Mouse (Mus musculus): ENCODE results near the gene Asah2. TPM values are rescaled to one million over a fixed set of nuclear protein-coding genes. Genes with fewer than 3 reads are reported as not detected.

The Asah2 gene
- polyA plus RNA-seq, 1 experiment from 2014 or later = 3.3 TPM

- no peak for ATAC-seq (ENCODE audit: insufficient number of reproducible peaks, insufficient read depth, low FRiP score, low read depth)
- Histone ChIP-seq H3K4me1 (ENCODE audit: control insufficient read depth in 2 of 2, insufficient read depth in 2 of 2, low read length in 2 of 2) (peaks cover 2 to 19% of the 10 kb centered on the region in 2 experiments; a peak in 3 of 4 replicates), H3K9ac (ENCODE audit: low read length) (no peak overlapping the region), H3K4me3 (ENCODE audit: control insufficient read depth in 1 of 2, insufficient read depth in 1 of 2, low read depth in 1 of 2, low read length in 2 of 2) (no peak overlapping the region), H3K9me3 (ENCODE audit: control insufficient read depth, low read length) (no peaks in the 10 kb centered on the region), H3K36me3 (ENCODE audit: control insufficient read depth, insufficient read depth, low read length) (no peaks in the 10 kb centered on the region), H3K4me2 (ENCODE audit: low read length) (no peak overlapping the region), H3K27ac (replicated peaks in 1 of 2; ENCODE audit: control insufficient read depth in 1 of 2, insufficient read depth in 1 of 2, low read depth in 2 of 2, low read length in 2 of 2) (no peak overlapping the region), H3K27me3 (ENCODE audit: control insufficient read depth, insufficient read depth, low read length) (no peaks in the 10 kb centered on the region)
- WGBS = 71% methylated on average over 2 of the region's 2 CpGs
These were observed 37.7 kb downstream of the Asah2 start for GRCm38 (mm10) chr19:32070340-32070739.

- Histone ChIP-seq H3K4me3 (ENCODE audit: control insufficient read depth in 1 of 2, insufficient read depth in 1 of 2, low read depth in 1 of 2, low read length in 2 of 2) (no peak overlapping the region), H3K4me1 (ENCODE audit: control insufficient read depth in 2 of 2, insufficient read depth in 2 of 2, low read length in 2 of 2) (peaks cover 2 to 19% of the 10 kb centered on the region in 2 experiments; a peak in 3 of 4 replicates), H3K4me2 (ENCODE audit: low read length) (no peak overlapping the region), H3K9me3 (ENCODE audit: control insufficient read depth, low read length) (no peaks in the 10 kb centered on the region), H3K36me3 (ENCODE audit: control insufficient read depth, insufficient read depth, low read length) (no peaks in the 10 kb centered on the region), H3K27ac (replicated peaks in 1 of 2; ENCODE audit: control insufficient read depth in 1 of 2, insufficient read depth in 1 of 2, low read depth in 2 of 2, low read length in 2 of 2) (0 out of 4 replicates have a peak overlapping the region, but pooled peaks of 1 of the 2 experiments have one; percentile 12), H3K27me3 (ENCODE audit: control insufficient read depth, insufficient read depth, low read length) (no peaks in the 10 kb centered on the region), H3K9ac (ENCODE audit: low read length) (no peak overlapping the region)
- no peak for ATAC-seq (ENCODE audit: insufficient number of reproducible peaks, insufficient read depth, low FRiP score, low read depth)
- WGBS = 20% methylated on average over 2 of the region's 2 CpGs
These were observed 38.4 kb downstream of the Asah2 start for GRCm38 (mm10) chr19:32069598-32069997.

- no peak overlapping the region for H3K27ac ChIP-seq (replicated peaks in 1 of 2; ENCODE audit: control insufficient read depth in 1 of 2, insufficient read depth in 1 of 2, low read depth in 2 of 2, low read length in 2 of 2)
- peaks cover 2 to 24% of the 10 kb centered on the region in 2 experiments; a peak in 3 of 4 replicates for H3K4me1 ChIP-seq (ENCODE audit: control insufficient read depth in 2 of 2, insufficient read depth in 2 of 2, low read length in 2 of 2)
These were observed 40.3 kb downstream of the Asah2 start for GRCm38 (mm10) chr19:32067669-32068068.

GRCm38 (mm10) chr19:32061294-32061693 lies 46.7 kb downstream of the Asah2 start:
- 79% methylated on average over 1 of the region's 1 CpGs for WGBS
- no peak overlapping the region for H3K4me3 ChIP-seq (ENCODE audit: control insufficient read depth in 1 of 2, insufficient read depth in 1 of 2, low read depth in 1 of 2, low read length in 2 of 2)
- ATAC-seq (ENCODE audit: insufficient number of reproducible peaks, insufficient read depth, low FRiP score, low read depth) = no peak
- no peaks in the 10 kb centered on the region for H3K9me3 ChIP-seq (ENCODE audit: control insufficient read depth, low read length)
- no peak overlapping the region for H3K9ac ChIP-seq (ENCODE audit: low read length)
- peaks cover 1 to 15% of the 10 kb centered on the region in 2 experiments; a peak in 3 of 4 replicates for H3K4me1 ChIP-seq (ENCODE audit: control insufficient read depth in 2 of 2, insufficient read depth in 2 of 2, low read length in 2 of 2)
- H3K27me3 ChIP-seq (ENCODE audit: control insufficient read depth, insufficient read depth, low read length) = no peaks in the 10 kb centered on the region
- no peak overlapping the region for H3K4me2 ChIP-seq (ENCODE audit: low read length)
- H3K27ac ChIP-seq (replicated peaks in 1 of 2; ENCODE audit: control insufficient read depth in 1 of 2, insufficient read depth in 1 of 2, low read depth in 2 of 2, low read length in 2 of 2) = no peak overlapping the region
- H3K36me3 ChIP-seq (ENCODE audit: control insufficient read depth, insufficient read depth, low read length) = 0 out of 2 replicates have a peak, but pooled peaks cover 3% of the 10 kb centered on the region

More at GRCm38 (mm10) chr19:32067669-32068068, 40.3 kb downstream of the Asah2 start:
- Histone ChIP-seq H3K9me3 (ENCODE audit: control insufficient read depth, low read length) (no peaks in the 10 kb centered on the region), H3K9ac (ENCODE audit: low read length) (no peak overlapping the region), H3K36me3 (ENCODE audit: control insufficient read depth, insufficient read depth, low read length) (no peaks in the 10 kb centered on the region), H3K4me3 (ENCODE audit: control insufficient read depth in 1 of 2, insufficient read depth in 1 of 2, low read depth in 1 of 2, low read length in 2 of 2) (no peak overlapping the region), H3K27me3 (ENCODE audit: control insufficient read depth, insufficient read depth, low read length) (no peaks in the 10 kb centered on the region), H3K4me2 (ENCODE audit: low read length) (no peak overlapping the region)
- ATAC-seq (ENCODE audit: insufficient number of reproducible peaks, insufficient read depth, low FRiP score, low read depth) = no peak
- 77% methylated on average over 4 of the region's 4 CpGs for WGBS

- H3K4me3 ChIP-seq (ENCODE audit: control insufficient read depth in 1 of 2, insufficient read depth in 1 of 2, low read depth in 1 of 2, low read length in 2 of 2) = no peak overlapping the region
- no peak overlapping the region for H3K27ac ChIP-seq (replicated peaks in 1 of 2; ENCODE audit: control insufficient read depth in 1 of 2, insufficient read depth in 1 of 2, low read depth in 2 of 2, low read length in 2 of 2)
- ATAC-seq (ENCODE audit: insufficient number of reproducible peaks, insufficient read depth, low FRiP score, low read depth) = no peak
- H3K4me2 ChIP-seq (ENCODE audit: low read length) = no peak overlapping the region
- H3K9me3 ChIP-seq (ENCODE audit: control insufficient read depth, low read length) = no peaks in the 10 kb centered on the region
- 64% methylated on average over 1 of the region's 1 CpGs for WGBS
- no peaks in the 10 kb centered on the region for H3K4me1 ChIP-seq (ENCODE audit: control insufficient read depth in 2 of 2, insufficient read depth in 2 of 2, low read length in 2 of 2)
- H3K9ac ChIP-seq (ENCODE audit: low read length) = no peak overlapping the region
- 0 out of 2 replicates have a peak, but pooled peaks cover 9% of the 10 kb centered on the region for H3K36me3 ChIP-seq (ENCODE audit: control insufficient read depth, insufficient read depth, low read length)
- H3K27me3 ChIP-seq (ENCODE audit: control insufficient read depth, insufficient read depth, low read length) = no peaks in the 10 kb centered on the region
These were observed 51.8 kb downstream of the Asah2 start for GRCm38 (mm10) chr19:32056252-32056651.

- no peak overlapping the region for H3K4me3 ChIP-seq (ENCODE audit: control insufficient read depth in 1 of 2, insufficient read depth in 1 of 2, low read depth in 1 of 2, low read length in 2 of 2)
- no peak overlapping the region for H3K27ac ChIP-seq (replicated peaks in 1 of 2; ENCODE audit: control insufficient read depth in 1 of 2, insufficient read depth in 1 of 2, low read depth in 2 of 2, low read length in 2 of 2)
- 62% methylated on average over 1 of the region's 1 CpGs for WGBS
- H3K27me3 ChIP-seq (ENCODE audit: control insufficient read depth, insufficient read depth, low read length) = no peaks in the 10 kb centered on the region
- no peak overlapping the region for H3K4me2 ChIP-seq (ENCODE audit: low read length)
- no peaks in the 10 kb centered on the region for H3K9me3 ChIP-seq (ENCODE audit: control insufficient read depth, low read length)
- no peak overlapping the region for H3K9ac ChIP-seq (ENCODE audit: low read length)
- no peaks in the 10 kb centered on the region for H3K4me1 ChIP-seq (ENCODE audit: control insufficient read depth in 2 of 2, insufficient read depth in 2 of 2, low read length in 2 of 2)
- 0 out of 2 replicates have a peak, but pooled peaks cover 9% of the 10 kb centered on the region for H3K36me3 ChIP-seq (ENCODE audit: control insufficient read depth, insufficient read depth, low read length)
- no peak for ATAC-seq (ENCODE audit: insufficient number of reproducible peaks, insufficient read depth, low FRiP score, low read depth)
These were observed 52.3 kb downstream of the Asah2 start for GRCm38 (mm10) chr19:32055725-32056124.

- Histone ChIP-seq H3K4me3 (ENCODE audit: control insufficient read depth in 1 of 2, insufficient read depth in 1 of 2, low read depth in 1 of 2, low read length in 2 of 2) (no peak overlapping the region), H3K27ac (replicated peaks in 1 of 2; ENCODE audit: control insufficient read depth in 1 of 2, insufficient read depth in 1 of 2, low read depth in 2 of 2, low read length in 2 of 2) (no peak overlapping the region), H3K36me3 (ENCODE audit: control insufficient read depth, insufficient read depth, low read length) (0 out of 2 replicates have a peak, but pooled peaks cover 6% of the 10 kb centered on the region), H3K4me2 (ENCODE audit: low read length) (no peak overlapping the region), H3K9ac (ENCODE audit: low read length) (no peak overlapping the region), H3K4me1 (ENCODE audit: control insufficient read depth in 2 of 2, insufficient read depth in 2 of 2, low read length in 2 of 2) (no peaks in the 10 kb centered on the region), H3K9me3 (ENCODE audit: control insufficient read depth, low read length) (no peaks in the 10 kb centered on the region), H3K27me3 (ENCODE audit: control insufficient read depth, insufficient read depth, low read length) (no peaks in the 10 kb centered on the region)
- WGBS = 89% methylated on average over 2 of the region's 2 CpGs
- no peak for ATAC-seq (ENCODE audit: insufficient number of reproducible peaks, insufficient read depth, low FRiP score, low read depth)
These were observed 56.8 kb downstream of the Asah2 start for GRCm38 (mm10) chr19:32051251-32051650.

- Histone ChIP-seq H3K9me3 (ENCODE audit: control insufficient read depth, low read length) (no peaks in the 10 kb centered on the region), H3K9ac (ENCODE audit: low read length) (no peak overlapping the region), H3K27me3 (ENCODE audit: control insufficient read depth, insufficient read depth, low read length) (no peaks in the 10 kb centered on the region), H3K4me3 (ENCODE audit: control insufficient read depth in 1 of 2, insufficient read depth in 1 of 2, low read depth in 1 of 2, low read length in 2 of 2) (no peak overlapping the region), H3K4me1 (ENCODE audit: control insufficient read depth in 2 of 2, insufficient read depth in 2 of 2, low read length in 2 of 2) (0 out of 4 replicates have a peak, but pooled peaks cover 0 to 3% of the 10 kb centered on the region in 2 experiments), H3K36me3 (ENCODE audit: control insufficient read depth, insufficient read depth, low read length) (no peaks in the 10 kb centered on the region), H3K4me2 (ENCODE audit: low read length) (no peak overlapping the region), H3K27ac (replicated peaks in 1 of 2; ENCODE audit: control insufficient read depth in 1 of 2, insufficient read depth in 1 of 2, low read depth in 2 of 2, low read length in 2 of 2) (no peak overlapping the region)
- no peak for ATAC-seq (ENCODE audit: insufficient number of reproducible peaks, insufficient read depth, low FRiP score, low read depth)
- WGBS = 62% methylated on average over 4 of the region's 4 CpGs
These were observed 75.1 kb downstream of the Asah2 start for GRCm38 (mm10) chr19:32032881-32033280.
